27 mouse cellular contexts compared by ENCODE assay signal in the genomic region with DNA sequence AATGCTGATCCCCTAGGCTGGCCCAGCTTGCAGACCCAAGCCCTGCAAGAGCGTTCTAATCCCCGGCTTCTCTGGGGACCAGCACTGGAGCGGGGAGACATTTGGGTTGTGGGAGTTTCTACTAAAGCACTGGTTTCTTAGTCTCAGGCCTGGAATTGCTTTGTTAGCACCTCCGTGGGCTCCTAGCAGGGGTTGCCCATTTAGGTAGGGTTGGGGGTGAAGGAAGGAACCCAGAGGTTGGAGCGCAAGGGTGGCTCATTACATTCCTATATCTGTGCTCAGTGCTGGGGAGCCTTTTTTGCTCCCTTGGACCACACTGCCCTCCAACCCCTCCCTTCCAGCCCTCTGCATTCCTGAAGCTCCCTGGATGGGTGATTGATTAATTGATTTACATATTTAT.
"Had no signal": no experiment of that assay in that cellular context is flagged by ENCODE, and none has a peak within 500 bp of the region (broad histone marks: within the 10 kb centered on the region; RNA-seq: fewer than 3 reads in every experiment).

No protein-coding gene starts in this region.

- ATAC-seq: hindbrain, postnatal 0 days; intestine, embryonic 16.5 days had no signal

- DNase-seq: gastrocnemius, adult 2 months; gastrocnemius, postnatal 10 days; gastrocnemius, postnatal 25 days; heart, adult 2 months; heart, postnatal 14 days; heart, postnatal 36 days; kidney, adult 11 months; kidney, adult 2 months; kidney, adult 9 months; kidney, postnatal 14 days; kidney, postnatal 4 days; liver; liver, embryonic 13.5 days had no signal

- H3K4me1 ChIP-seq: heart, embryonic 13.5 days; heart, embryonic 15.5 days; liver, embryonic 13.5 days had no signal

- H3K4me3 ChIP-seq: gastrocnemius, adult 2 months; heart, adult 2 months; heart, embryonic 13.5 days; heart, embryonic 15.5 days; hindbrain, embryonic 13.5 days; hindbrain, embryonic 15.5 days; kidney, embryonic 15.5 days; layer of hippocampus, adult 2 months; left cerebral cortex, adult 2 months; limb, embryonic 10.5 days; limb, embryonic 12.5 days; liver, embryonic 13.5 days had no signal

- H3K27me3 ChIP-seq: hindbrain, embryonic 15.5 days; liver, embryonic 13.5 days had no signal

- H3K9ac ChIP-seq: heart, embryonic 13.5 days; heart, embryonic 15.5 days; hindbrain, embryonic 13.5 days; hindbrain, embryonic 15.5 days; kidney, embryonic 15.5 days; limb, embryonic 12.5 days; liver, embryonic 13.5 days had no signal

- H3K27ac ChIP-seq: gastrocnemius, adult 2 months; heart, adult 2 months; heart, embryonic 13.5 days; heart, embryonic 15.5 days; hindbrain, embryonic 13.5 days; hindbrain, embryonic 15.5 days; hindbrain, postnatal 0 days; kidney, embryonic 15.5 days; kidney, postnatal 0 days; layer of hippocampus, adult 2 months; left cerebral cortex, adult 2 months; limb, embryonic 10.5 days; limb, embryonic 12.5 days; liver, embryonic 13.5 days had no signal

- H3K4me2 ChIP-seq: heart, embryonic 11.5 days; heart, embryonic 13.5 days; heart, embryonic 15.5 days; hindbrain, embryonic 13.5 days; hindbrain, embryonic 15.5 days; kidney, embryonic 15.5 days; limb, embryonic 12.5 days; liver, embryonic 11.5 days; liver, embryonic 13.5 days had no signal

- H3K9me3 ChIP-seq: heart, embryonic 13.5 days; heart, embryonic 15.5 days; hindbrain, embryonic 13.5 days; hindbrain, embryonic 15.5 days; kidney, embryonic 15.5 days; limb, embryonic 10.5 days; limb, embryonic 12.5 days; liver, embryonic 13.5 days had no signal

- H3K36me3 ChIP-seq: heart, embryonic 13.5 days; heart, embryonic 15.5 days; hindbrain, embryonic 13.5 days; hindbrain, embryonic 15.5 days; kidney, embryonic 15.5 days; limb, embryonic 10.5 days; limb, embryonic 12.5 days; liver, embryonic 13.5 days had no signal
